Mouse (Mus musculus): ENCODE data around the gene Olfr477.
"Not testable (repeated sequence)": the region's sequence is repeated elsewhere in the genome, so short reads cannot be mapped to it uniquely, and the experiment has no call there.

Olfr477 gene

GRCm38 (mm10) chr7:107986393-107986792 is at the start of gene Olfr477:
Gene Olfr477 (plus strand): TSS chr7:107986693.
- DNase-seq (ENCODE audit: low spot score in 2 of 2) = no peak

- not testable (repeated sequence) for DNase-seq (ENCODE audit: low spot score in 2 of 2)
Measured at GRCm38 (mm10) chr7:107952539-107952938, 34.0 kb upstream of the Olfr477 start.

GRCm38 (mm10) chr7:107954343-107954742 is 32.1 kb upstream of the Olfr477 start, which contains the start of gene Olfr474:
Gene Olfr474 (plus strand): TSS chr7:107954643.
- no peak for DNase-seq (ENCODE audit: low spot score in 2 of 2)

- no peak for DNase-seq (ENCODE audit: low spot score in 2 of 2)
Measured at GRCm38 (mm10) chr7:107964503-107964902, 22.0 kb upstream of the Olfr477 start, which contains the start of gene Olfr476. Gene Olfr476 (plus strand): TSS chr7:107964803.

GRCm38 (mm10) chr7:108014256-108014655 is 27.8 kb downstream of the Olfr477 start:
- not testable (repeated sequence) for DNase-seq (ENCODE audit: low spot score in 2 of 2)

GRCm38 (mm10) chr7:108033889-108034288 is 47.4 kb downstream of the Olfr477 start, which contains the start of gene Olfr478:
Gene Olfr478 (minus strand): TSS chr7:108033989.
- DNase-seq (ENCODE audit: low spot score in 2 of 2) = no peak

All from spleen, postnatal 4 days (tissue).